In the genomic region with DNA sequence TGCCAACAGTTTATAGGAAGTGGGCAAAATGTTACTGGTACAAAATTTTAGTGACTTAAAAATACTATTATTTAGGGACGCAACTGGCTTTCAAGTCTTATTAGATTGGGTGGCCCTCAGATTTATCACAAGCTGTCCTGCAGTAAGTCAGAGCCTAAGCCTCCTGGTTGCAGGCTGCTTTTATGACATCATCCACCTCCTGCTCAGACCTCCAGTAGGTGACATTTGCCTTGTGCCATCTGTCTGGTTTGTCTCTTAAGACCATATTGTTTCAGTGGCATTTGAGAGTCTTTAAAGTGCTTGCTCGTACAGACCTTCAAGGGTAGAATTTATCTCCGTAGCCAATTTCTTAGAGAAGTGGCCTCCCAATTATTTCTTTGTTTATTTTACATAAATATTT, we compare ENCODE assay signal across 23 mouse cellular contexts.
A peak's percentile ranks its signal among the peaks of the same experiment; 100 is the strongest.
DNase-seq lines count a peak whose midpoint lies in the region; ATAC-seq and TF ChIP-seq lines count a peak whose summit lies in the region.
"Had no signal": no experiment of that assay in that cellular context is flagged by ENCODE, and none has a peak within 500 bp of the region (broad histone marks: within the 10 kb centered on the region; RNA-seq: fewer than 3 reads in every experiment).

No protein-coding gene starts in this region.

- no peaks in the 10 kb centered on the region for H3K9me3 ChIP-seq in midbrain, embryonic 11.5 days (ENCODE audit: control insufficient read depth, low read length)
- H3K9me3 ChIP-seq in midbrain, embryonic 15.5 days = no peaks in the 10 kb centered on the region
- H3K9me3 ChIP-seq in stomach, postnatal 0 days (ENCODE audit: control insufficient read depth, low read length) = no peaks in the 10 kb centered on the region
- H3K9me3 ChIP-seq: embryonic facial prominence, embryonic 12.5 days; forebrain, embryonic 12.5 days; hindbrain, embryonic 15.5 days; limb, embryonic 15.5 days; lung, embryonic 15.5 days; neural tube, embryonic 15.5 days had no signal

- no peak for TF ChIP-seq EP300 in stomach, postnatal 0 days (optimal IDR thresholded peaks at IDR 0.05)

- DNase-seq in midbrain, embryonic 11.5 days (ENCODE audit: low spot score, missing footprints) = peak; percentile 44
- peak; percentile 73 for DNase-seq in cerebellum, adult 11 months
- peak; percentile 95 for DNase-seq in cerebellum, adult 9-10 months
- DNase-seq in lung, adult 2 months = no peak
- DNase-seq in stomach, postnatal 0 days (ENCODE audit: low spot score) = no peak
- DNase-seq: adrenal gland, adult 2 months; B cell, adult 2 months; heart, postnatal 36 days; kidney, postnatal 36 days; lung, postnatal 36 days; right cerebral cortex, postnatal 14 days; thymus, postnatal 14 days had no signal

- no peak for ATAC-seq in midbrain, embryonic 11.5 days (ENCODE audit: low FRiP score)
- no peak for ATAC-seq in midbrain, embryonic 15.5 days (replicated peaks)
- ATAC-seq in erythroid progenitor cell, adult 5-6 weeks (replicated peaks; ENCODE audit: low FRiP score, poor library complexity, severe bottlenecking) = no peak
- no peak for ATAC-seq in stomach, postnatal 0 days (ENCODE audit: low FRiP score, low TSS enrichment)
- ATAC-seq: intestine, postnatal 0 days had no signal

- H3K4me1 ChIP-seq in midbrain, embryonic 11.5 days (ENCODE audit: control insufficient read depth, insufficient read depth, low read length) = no peaks in the 10 kb centered on the region
- H3K4me1 ChIP-seq in midbrain, embryonic 15.5 days = no peaks in the 10 kb centered on the region
- H3K4me1 ChIP-seq in lung, adult 2 months (ENCODE audit: control insufficient read depth, insufficient read depth, low read length) = no peaks in the 10 kb centered on the region
- H3K4me1 ChIP-seq in stomach, postnatal 0 days (replicated peaks; ENCODE audit: control insufficient read depth, insufficient read depth) = no peaks in the 10 kb centered on the region
- H3K4me1 ChIP-seq: embryonic facial prominence, embryonic 12.5 days; forebrain, embryonic 12.5 days; hindbrain, embryonic 15.5 days; limb, embryonic 15.5 days; lung, embryonic 15.5 days; megakaryocyte, embryonic 14.5 days; neural tube, embryonic 15.5 days had no signal

- WGBS in midbrain, embryonic 11.5 days = 85% methylated on average over 3 of the region's 3 CpGs
- WGBS in midbrain, embryonic 15.5 days = 68% methylated on average over 3 of the region's 3 CpGs
- 50% methylated on average over 3 of the region's 3 CpGs for WGBS in lung, adult 2 months
- 49% methylated on average over 3 of the region's 3 CpGs for WGBS in stomach, postnatal 0 days

- H3K27me3 ChIP-seq in midbrain, embryonic 11.5 days (ENCODE audit: control insufficient read depth, insufficient read depth, low read length) = no peaks in the 10 kb centered on the region
- no peaks in the 10 kb centered on the region for H3K27me3 ChIP-seq in midbrain, embryonic 15.5 days (replicated peaks)
- H3K27me3 ChIP-seq in stomach, postnatal 0 days (ENCODE audit: control insufficient read depth, insufficient read depth, low read length) = no peaks in the 10 kb centered on the region
- H3K27me3 ChIP-seq: embryonic facial prominence, embryonic 12.5 days; forebrain, embryonic 12.5 days; hindbrain, embryonic 15.5 days; limb, embryonic 15.5 days; lung, embryonic 15.5 days; megakaryocyte, embryonic 14.5 days; neural tube, embryonic 15.5 days had no signal

- no peak overlapping the region for H3K9ac ChIP-seq in midbrain, embryonic 11.5 days (ENCODE audit: low read length)
- no peak overlapping the region for H3K9ac ChIP-seq in midbrain, embryonic 15.5 days
- no peak overlapping the region for H3K9ac ChIP-seq in stomach, postnatal 0 days (ENCODE audit: low read length)
- H3K9ac ChIP-seq: embryonic facial prominence, embryonic 12.5 days; forebrain, embryonic 12.5 days; hindbrain, embryonic 15.5 days; limb, embryonic 15.5 days; liver, embryonic 14.5 days; lung, embryonic 15.5 days; neural tube, embryonic 15.5 days had no signal

- H3K4me2 ChIP-seq in midbrain, embryonic 11.5 days = no peak overlapping the region
- H3K4me2 ChIP-seq in midbrain, embryonic 15.5 days = no peak overlapping the region
- no peak overlapping the region for H3K4me2 ChIP-seq in stomach, postnatal 0 days (replicated peaks; ENCODE audit: low read depth)
- H3K4me2 ChIP-seq: embryonic facial prominence, embryonic 12.5 days; forebrain, embryonic 12.5 days; hindbrain, embryonic 15.5 days; limb, embryonic 15.5 days; lung, embryonic 15.5 days; neural tube, embryonic 15.5 days had no signal

- TF ChIP-seq CTCF in lung, adult 2 months (IDR thresholded peaks at IDR 0.05; ENCODE audit: insufficient read depth, low read length) = no peak
- no peak for TF ChIP-seq CTCF in stomach, postnatal 0 days (IDR thresholded peaks at IDR 0.05; ENCODE audit: low read depth)

- no peak overlapping the region for H3K27ac ChIP-seq in midbrain, embryonic 11.5 days (ENCODE audit: low read depth, low read length)
- no peak overlapping the region for H3K27ac ChIP-seq in midbrain, embryonic 15.5 days
- H3K27ac ChIP-seq in stomach, postnatal 0 days (replicated peaks) = no peak overlapping the region
- H3K27ac ChIP-seq: embryonic facial prominence, embryonic 12.5 days; forebrain, embryonic 12.5 days; hindbrain, embryonic 15.5 days; limb, embryonic 15.5 days; liver, embryonic 14.5 days; lung, embryonic 15.5 days; neural tube, embryonic 15.5 days had no signal

- H3K4me3 ChIP-seq in midbrain, embryonic 11.5 days (ENCODE audit: low read depth, low read length) = no peak overlapping the region
- no peak overlapping the region for H3K4me3 ChIP-seq in midbrain, embryonic 15.5 days
- no peak overlapping the region for H3K4me3 ChIP-seq in lung, adult 2 months (replicated peaks; ENCODE audit: extremely low read depth, low read depth, low read length)
- H3K4me3 ChIP-seq in stomach, postnatal 0 days (ENCODE audit: low read depth, low read length) = no peak overlapping the region
- H3K4me3 ChIP-seq: embryonic facial prominence, embryonic 12.5 days; forebrain, embryonic 12.5 days; hindbrain, embryonic 15.5 days; limb, embryonic 15.5 days; lung, embryonic 15.5 days; megakaryocyte, embryonic 14.5 days; neural tube, embryonic 15.5 days had no signal

- no peaks in the 10 kb centered on the region for H3K36me3 ChIP-seq in midbrain, embryonic 11.5 days (ENCODE audit: control insufficient read depth, insufficient read depth, low read length)
- no peaks in the 10 kb centered on the region for H3K36me3 ChIP-seq in midbrain, embryonic 15.5 days (replicated peaks)
- H3K36me3 ChIP-seq in stomach, postnatal 0 days (ENCODE audit: control insufficient read depth, insufficient read depth, low read length) = no peaks in the 10 kb centered on the region
- H3K36me3 ChIP-seq: embryonic facial prominence, embryonic 12.5 days; forebrain, embryonic 12.5 days; hindbrain, embryonic 15.5 days; limb, embryonic 15.5 days; lung, embryonic 15.5 days; neural tube, embryonic 15.5 days had no signal

- TF ChIP-seq POLR2A in lung, adult 2 months (IDR thresholded peaks at IDR 0.05; ENCODE audit: borderline replicate concordance, extremely low read depth, low read depth, low read length) = no peak

Comparison
In these comparisons a context has a peak if more than half of its experiments do, and no peak if none do; other contexts are left out.
1. DNase-seq: peak in midbrain, embryonic 11.5 days (single experiment), cerebellum, adult 11 months (single experiment) and cerebellum, adult 9-10 months (single experiment); none in lung, adult 2 months (single experiment) and stomach, postnatal 0 days (single experiment).